Mouse (Mus musculus) mature B cell (primary cell): ENCODE results near the gene Tmem238.

Experiments
- in situ Hi-C: fragments of 300-500 bp; cut with MboI; formaldehyde crosslinking; loops from 2 replicates; pipeline ENCODE4 v1.14.3; 2019

Tmem238 gene

DNA sequence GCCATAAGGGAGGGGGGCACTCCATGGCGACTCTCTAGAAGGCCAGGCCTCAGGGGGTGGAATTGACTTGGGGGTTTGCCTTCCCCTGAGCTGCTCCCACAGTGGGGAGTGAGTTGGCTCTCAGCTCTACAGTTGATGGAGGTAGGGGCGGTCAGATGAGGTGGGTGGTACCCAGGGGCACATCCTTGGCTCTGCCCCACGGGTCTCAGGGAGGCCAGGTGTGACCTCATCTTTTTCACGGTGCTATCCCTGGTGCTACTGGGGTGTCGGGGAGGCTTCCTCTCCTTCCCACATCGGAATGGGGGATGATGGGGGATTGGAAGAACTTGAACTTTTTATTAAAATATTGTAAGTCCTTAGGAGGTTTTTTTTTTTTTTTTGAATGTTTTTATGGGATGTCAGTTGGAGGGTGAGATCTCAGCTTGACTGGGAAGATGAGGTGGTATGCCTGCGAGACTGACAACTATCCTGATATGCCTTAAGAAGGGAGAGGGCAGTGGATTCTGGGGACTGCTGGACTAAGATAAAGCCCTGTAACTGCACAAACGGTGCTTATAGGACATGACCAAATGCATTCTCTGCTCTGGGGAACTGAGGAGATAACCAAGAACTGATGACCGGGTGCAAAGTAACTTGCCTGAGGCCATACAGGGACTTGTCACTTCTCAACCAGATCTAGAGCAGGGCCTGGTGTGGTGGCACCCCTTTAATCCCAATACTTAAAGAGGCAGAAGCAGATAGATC lies 42.1 kb downstream of the Tmem238 start:
- in situ Hi-C loops, result no loop called here

DNA sequence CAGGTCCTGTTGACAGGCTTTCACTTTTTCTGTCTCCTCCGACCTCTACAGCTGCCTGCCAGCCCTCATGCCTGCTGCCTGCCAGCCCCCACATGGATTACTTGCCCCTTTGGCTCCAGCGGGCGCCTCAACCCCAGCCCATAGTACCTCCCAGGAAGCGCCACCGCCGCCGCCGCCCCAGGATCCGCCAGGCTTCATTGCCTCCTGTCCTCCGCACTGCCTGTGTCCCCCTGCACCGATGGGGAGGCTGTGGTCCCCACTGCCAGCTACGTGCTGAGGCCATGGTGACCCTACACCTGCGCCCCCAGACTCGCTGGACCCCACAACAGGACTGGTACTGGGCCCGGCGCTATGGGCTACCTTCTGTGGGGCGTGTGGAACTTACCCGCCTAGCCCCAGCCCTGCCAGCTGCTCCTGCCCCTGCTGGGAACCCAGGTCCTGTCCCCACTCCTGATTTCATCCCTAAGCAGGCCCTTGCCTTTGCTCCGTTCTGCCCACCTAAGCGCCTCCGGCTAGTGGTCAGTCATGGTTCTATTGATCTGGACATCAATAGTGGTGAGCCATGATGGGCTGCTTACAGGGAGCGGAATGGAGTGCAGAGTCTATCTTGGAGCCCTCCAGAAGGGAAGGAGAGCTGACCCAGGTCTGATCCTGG lies 43.0 kb downstream of the Tmem238 start:
- in situ Hi-C loops, result no loop called here

GRCm38 (mm10) chr7:4744886-4745285 lies 44.6 kb downstream of the Tmem238 start:
- in situ Hi-C loops, result no loop called here

GRCm38 (mm10) chr7:4743354-4743753 lies 46.1 kb downstream of the Tmem238 start:
- in situ Hi-C loops, result no loop called here

GRCm38 (mm10) chr7:4742482-4742819 lies 47.0 kb downstream of the Tmem238 start:
- in situ Hi-C loops, result no loop called here

GRCm38 (mm10) chr7:4741672-4742481 lies 47.6 kb downstream of the Tmem238 start:
- in situ Hi-C loops, result no loop called here

GRCm38 (mm10) chr7:4741151-4741550 lies 48.3 kb downstream of the Tmem238 start:
- in situ Hi-C loops, result no loop called here

GRCm38 (mm10) chr7:4740309-4740727 lies 49.1 kb downstream of the Tmem238 start:
- in situ Hi-C loops, result no loop called here

- in situ Hi-C loops, result no loop called here
Observed at GRCm38 (mm10) chr7:4739544-4740275, 49.7 kb downstream of the Tmem238 start, which contains the start of gene Kmt5c. Gene Kmt5c (plus strand): TSS chr7:4740115.

- in situ Hi-C loops, result no loop called here
Observed at GRCm38 (mm10) chr7:4739041-4739543, 50.4 kb downstream of the Tmem238 start.
